Mouse (Mus musculus) limb, embryonic 14.5 days (tissue): Measurements from ENCODE around the gene Drg1. TPM values are rescaled to one million over a fixed set of nuclear protein-coding genes. Genes with fewer than 3 reads are reported as not detected.
"Not testable (repeated sequence)": the region's sequence is repeated elsewhere in the genome, so short reads cannot be mapped to it uniquely, and the experiment has no call there.

Source experiments
- ATAC-seq: fragments of 200-750 bp; cut with Nextera tagmentation; 2 replicates; pipeline ENCODE4 v1.8.0; 2017; ENCODE audit warnings: low read depth, moderate number of reproducible peaks, moderate TSS enrichment; ENCODE audit not compliant: low FRiP score
- DNase-seq: peaks from one replicate; pipeline ENCODE4 v3.0.0-alpha.2; 2015; ENCODE audit warnings: low spot score
- H3K27ac ChIP-seq: fragments of 300-500 bp; sonication (generic); replicated peaks from 2 replicates; pipeline ENCODE4 v1.5.1; 2014; ENCODE audit warnings: low read depth, mild to moderate bottlenecking, low read length, moderate library complexity, mixed read lengths
- H3K27me3 ChIP-seq: fragments of 300-500 bp; sonication (generic); 2 replicates; pipeline ENCODE4 v1.6.1; 2014; ENCODE audit warnings: low read length, mixed read lengths; ENCODE audit not compliant: control insufficient read depth, insufficient read depth
- H3K36me3 ChIP-seq: fragments of 300-500 bp; sonication (generic); 2 replicates; pipeline ENCODE4 v1.6.1; 2014; ENCODE audit warnings: mild to moderate bottlenecking, low read length, moderate library complexity, mixed read lengths; ENCODE audit not compliant: control insufficient read depth, insufficient read depth
- H3K4me1 ChIP-seq: fragments of 300-500 bp; sonication (generic); 2 replicates; pipeline ENCODE4 v1.6.1; 2014; ENCODE audit warnings: antibody characterized with exemption, low read length, mixed read lengths; ENCODE audit not compliant: control insufficient read depth, insufficient read depth
- H3K4me2 ChIP-seq: fragments of 300-500 bp; sonication (generic); replicated peaks from 2 replicates; pipeline ENCODE4 v1.6.1; 2014; ENCODE audit warnings: low read depth, mild to moderate bottlenecking, low read length, moderate library complexity; ENCODE audit not compliant: severe bottlenecking
- H3K4me3 ChIP-seq: fragments of 300-500 bp; sonication (generic); replicated peaks from 2 replicates; pipeline ENCODE4 v1.5.1; 2014; ENCODE audit warnings: low read length
- H3K9ac ChIP-seq: fragments of 300-500 bp; sonication (generic); 2 replicates; pipeline ENCODE4 v1.6.1; 2014; ENCODE audit warnings: mild to moderate bottlenecking, low read depth, low read length, moderate library complexity; ENCODE audit not compliant: severe bottlenecking
- H3K9me3 ChIP-seq: fragments of 300-500 bp; sonication (generic); 2 replicates; pipeline ENCODE4 v1.6.1; 2016; ENCODE audit warnings: low read length; ENCODE audit not compliant: control insufficient read depth
- WGBS: fragments of 180-500 bp; shearing (Covaris S2); extraction: QIAGEN DNeasy Blood & Tissue Kit; methylation state at CpG from one replicate; pipeline ENCODE4 v1.1.7; 2014; 5-methylcytosine and 5-hydroxymethylcytosine counted together
- polyA plus RNA-seq, 2 experiments: library from polyadenylated mRNA; depleted of rRNA in 1 of 2; stranded (reverse) in 1 of 2; unstranded in 1 of 2; fragments of >200 nt; fragmentation: Nextera tagmentation in 1 of 2; extraction: Ambion mirVana in 1 of 2; gene quantifications; 2 replicates each; pipeline versions ENCODE4 v1.2.1 to v1.2.3; 2012 to 2014

Gene Drg1
- polyA plus RNA-seq, 2 experiments = 73.8 to 186 TPM

- peak; percentile 25 for DNase-seq
- H3K27me3 ChIP-seq = not testable (repeated sequence)
- 63% methylated on average over 1 of the region's 1 CpGs for WGBS
These were observed 112.4 kb downstream of the Drg1 start for GRCm38 (mm10) chr11:3153666-3154397.

GRCm38 (mm10) chr11:3151358-3151757, 114.9 kb downstream of the Drg1 start:
- H3K4me3 ChIP-seq, H3K36me3 ChIP-seq, H3K4me2 ChIP-seq, H3K9ac ChIP-seq, H3K27ac ChIP-seq, H3K27me3 ChIP-seq, H3K4me1 ChIP-seq: not testable (repeated sequence)
- peaks cover 10% of the 10 kb centered on the region for H3K9me3 ChIP-seq
- ATAC-seq (0 out of 2 replicates have a peak, but pooled peaks have one; percentile 7), DNase-seq (peak; percentile 1)
- WGBS = 87% methylated on average over 4 of the region's 4 CpGs

More at GRCm38 (mm10) chr11:3153666-3154397, 112.4 kb downstream of the Drg1 start:
- peak; percentile 56 for ATAC-seq
- H3K36me3 ChIP-seq, H3K4me1 ChIP-seq, H3K4me3 ChIP-seq, H3K9ac ChIP-seq, H3K27ac ChIP-seq, H3K4me2 ChIP-seq: not testable (repeated sequence)
- peaks cover 12% of the 10 kb centered on the region for H3K9me3 ChIP-seq

- H3K9ac ChIP-seq, H3K4me2 ChIP-seq, ATAC-seq, H3K27me3 ChIP-seq, H3K4me1 ChIP-seq, H3K4me3 ChIP-seq, H3K36me3 ChIP-seq, H3K27ac ChIP-seq: not testable (repeated sequence)
- DNase-seq = peak; percentile 0
- H3K9me3 ChIP-seq = peaks cover 10% of the 10 kb centered on the region
- 95% methylated on average over 12 of the region's 12 CpGs for WGBS
These were observed 115.6 kb downstream of the Drg1 start for GRCm38 (mm10) chr11:3150677-3151003.

- not testable (repeated sequence) for ATAC-seq, H3K4me1 ChIP-seq
These were observed 116.1 kb downstream of the Drg1 start for GRCm38 (mm10) chr11:3150003-3150676.

GRCm38 (mm10) chr11:3149471-3149870, 116.7 kb downstream of the Drg1 start:
- not testable (repeated sequence) for H3K4me1 ChIP-seq, H3K36me3 ChIP-seq, H3K4me3 ChIP-seq, H3K27me3 ChIP-seq, H3K27ac ChIP-seq, DNase-seq, H3K9ac ChIP-seq, H3K4me2 ChIP-seq, ATAC-seq
- WGBS = 95% methylated on average over 3 of the region's 4 CpGs
- H3K9me3 ChIP-seq = peaks cover 14% of the 10 kb centered on the region

More at GRCm38 (mm10) chr11:3150003-3150676, 116.1 kb downstream of the Drg1 start:
- H3K9me3 ChIP-seq = peaks cover 14% of the 10 kb centered on the region
- 97% methylated on average over 21 of the region's 24 CpGs for WGBS
- not testable (repeated sequence) for H3K27ac ChIP-seq, H3K4me3 ChIP-seq, H3K9ac ChIP-seq, H3K27me3 ChIP-seq, H3K4me2 ChIP-seq, H3K36me3 ChIP-seq
- peak; percentile 5 for DNase-seq

- H3K4me1 ChIP-seq, H3K4me3 ChIP-seq, H3K27me3 ChIP-seq, H3K4me2 ChIP-seq, H3K9ac ChIP-seq, ATAC-seq, H3K36me3 ChIP-seq, H3K27ac ChIP-seq: not testable (repeated sequence)
- DNase-seq = peak; percentile 0
- 92% methylated on average over 2 of the region's 2 CpGs for WGBS
- H3K9me3 ChIP-seq = peaks cover 10% of the 10 kb centered on the region
These were observed 119.4 kb downstream of the Drg1 start for GRCm38 (mm10) chr11:3146806-3147205.

GRCm38 (mm10) chr11:3145359-3146165, 120.7 kb downstream of the Drg1 start:
- WGBS = 76% methylated on average over 7 of the region's 9 CpGs
- ATAC-seq = not testable (repeated sequence)

GRCm38 (mm10) chr11:3143984-3144383, 122.2 kb downstream of the Drg1 start:
- H3K36me3 ChIP-seq, ATAC-seq, H3K9ac ChIP-seq, H3K4me1 ChIP-seq, H3K4me2 ChIP-seq, H3K27me3 ChIP-seq, DNase-seq, H3K27ac ChIP-seq, H3K4me3 ChIP-seq, H3K9me3 ChIP-seq: not testable (repeated sequence)
- WGBS = 72% methylated on average over 3 of the region's 3 CpGs

More at GRCm38 (mm10) chr11:3145359-3146165, 120.7 kb downstream of the Drg1 start:
- not testable (repeated sequence) for H3K27me3 ChIP-seq, H3K9ac ChIP-seq, H3K4me3 ChIP-seq, H3K27ac ChIP-seq, H3K4me1 ChIP-seq, H3K4me2 ChIP-seq, H3K36me3 ChIP-seq
- DNase-seq = peak; percentile 2
- peaks cover 12% of the 10 kb centered on the region for H3K9me3 ChIP-seq
